ENCODE assay signal across 25 mouse cellular contexts in the genomic region with DNA sequence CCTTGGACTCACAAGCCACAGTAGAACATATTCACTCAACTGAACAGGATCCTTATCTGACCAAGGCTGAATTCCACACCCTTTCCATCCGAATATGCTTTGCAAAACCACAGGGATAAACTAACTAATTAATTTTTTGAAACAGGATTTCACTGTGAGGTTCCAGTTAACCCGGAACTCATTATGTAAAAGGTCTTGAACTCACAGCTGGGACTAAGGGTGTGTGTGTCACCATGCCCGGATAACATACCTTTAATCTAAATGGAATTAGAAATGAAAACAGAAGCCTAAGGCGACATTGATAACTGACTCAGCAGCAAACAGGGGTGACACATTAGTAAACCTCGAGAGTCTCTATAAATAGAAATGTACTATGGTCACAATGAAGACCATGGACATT. TPM values are rescaled to one million over a fixed set of nuclear protein-coding genes. Genes with fewer than 3 reads are reported as not detected.
DNase-seq lines count a peak whose midpoint lies in the region; ATAC-seq and TF ChIP-seq lines count a peak whose summit lies in the region.
"Had no signal": no experiment of that assay in that cellular context is flagged by ENCODE, and none has a peak within 500 bp of the region (broad histone marks: within the 10 kb centered on the region; RNA-seq: fewer than 3 reads in every experiment).

No protein-coding gene starts in this region.

- H3K9me3 ChIP-seq in liver, postnatal 0 days (ENCODE audit: low read length) = no peaks in the 10 kb centered on the region
- H3K9me3 ChIP-seq in forebrain, embryonic 16.5 days (ENCODE audit: control insufficient read depth, low read length) = no peaks in the 10 kb centered on the region
- H3K9me3 ChIP-seq: kidney, embryonic 15.5 days; limb, embryonic 10.5 days; limb, embryonic 15.5 days; midbrain, embryonic 10.5 days; neural tube, embryonic 13.5 days had no signal

- POLR2A ChIA-PET in Patski (lab: Charles Lee) = interaction anchor here (0.7 to 1.6 kb wide), 3 partner anchors 21 to 703 kb away, joined by 3 to 8 read pairs (median 3); no protein-coding TSS in a partner anchor

- TF ChIP-seq POLR2A in liver, adult 2 months (IDR thresholded peaks at IDR 0.05; ENCODE audit: extremely low read depth, insufficient read depth, low read length) = no peak
- TF ChIP-seq POLR2A in small intestine, adult 2 months (IDR thresholded peaks at IDR 0.05; ENCODE audit: low read depth, low read length) = no peak

- CTCF ChIA-PET in Patski (lab: Charles Lee) = interaction anchor here (1.0 to 1.8 kb wide), 8 partner anchors 13 to 165 kb away, joined by 3 to 12 read pairs (median 4); no protein-coding TSS in a partner anchor

- no peak for TF ChIP-seq EP300 in liver, postnatal 0 days (IDR thresholded peaks at IDR 0.05; ENCODE audit: low read depth)

- DNase-seq in liver, adult 2 months (ENCODE audit: extremely low read depth, low read depth, low spot score) = peak; percentile 53
- DNase-seq in liver, postnatal 0 days = no peak
- no peak for DNase-seq in Patski (ENCODE audit: low read depth, low spot score)
- DNase-seq in urinary bladder, postnatal 10 days (ENCODE audit: low spot score) = no peak
- DNase-seq: adrenal gland, postnatal 14 days; cerebellum, adult 18-20 months; cerebellum, postnatal 10 days; gastrocnemius, postnatal 10 days; kidney, postnatal 4 days; lung, embryonic 14.5 days; thymus, adult 2 months; thymus, postnatal 36 days had no signal

- in situ Hi-C loops in Patski (cut with MboI; ENCODE audit: low pct_unique_long_range_greater_than_20kb) = loop anchor here (5.0 kb wide), 2 partner anchors 67 to 138 kb away; no protein-coding TSS in a partner anchor

- no peak overlapping the region for H3K4me3 ChIP-seq in liver, adult 2 months (ENCODE audit: insufficient read depth, low read depth, low read length)
- H3K4me3 ChIP-seq in liver, postnatal 0 days (ENCODE audit: low read depth, low read length) = no peak overlapping the region
- no peak overlapping the region for H3K4me3 ChIP-seq in small intestine, adult 2 months (ENCODE audit: low read depth, low read length)
- no peak overlapping the region for H3K4me3 ChIP-seq in forebrain, embryonic 16.5 days (replicated peaks; ENCODE audit: low read length)
- H3K4me3 ChIP-seq: forebrain, embryonic 12.5 days; heart, embryonic 15.5 days; kidney, embryonic 15.5 days; limb, embryonic 10.5 days; limb, embryonic 15.5 days; midbrain, embryonic 10.5 days; neural tube, embryonic 13.5 days had no signal

- no peak overlapping the region for H3K4me2 ChIP-seq in liver, postnatal 0 days (ENCODE audit: low read depth, low read length)
- no peak overlapping the region for H3K4me2 ChIP-seq in forebrain, embryonic 16.5 days (ENCODE audit: low read length)
- H3K4me2 ChIP-seq: forebrain, embryonic 12.5 days; heart, embryonic 15.5 days; kidney, embryonic 15.5 days; limb, embryonic 15.5 days; lung, embryonic 14.5 days; neural tube, embryonic 13.5 days had no signal

- no peak for ATAC-seq in liver, postnatal 0 days
- ATAC-seq in Patski = peak; percentile 4
- no peak for ATAC-seq in forebrain, embryonic 16.5 days
- ATAC-seq: hindbrain, embryonic 16.5 days; intestine, postnatal 0 days had no signal

- H3K27ac ChIP-seq in liver, adult 2 months (replicated peaks; ENCODE audit: insufficient read depth, low read depth, low read length) = no peak overlapping the region
- H3K27ac ChIP-seq in liver, postnatal 0 days (ENCODE audit: low read depth) = no peak overlapping the region
- H3K27ac ChIP-seq in small intestine, adult 2 months (ENCODE audit: insufficient read depth, low read depth, low read length) = peak overlapping the region; percentile 61
- no peak overlapping the region for H3K27ac ChIP-seq in forebrain, embryonic 16.5 days (ENCODE audit: low read length)
- H3K27ac ChIP-seq: forebrain, embryonic 12.5 days; heart, embryonic 15.5 days; kidney, embryonic 15.5 days; limb, embryonic 10.5 days; limb, embryonic 15.5 days; liver, embryonic 14.5 days; midbrain, embryonic 10.5 days; neural tube, embryonic 13.5 days had no signal

- no peak overlapping the region for H3K9ac ChIP-seq in liver, adult 2 months (ENCODE audit: low read depth, low read length)
- no peak overlapping the region for H3K9ac ChIP-seq in liver, postnatal 0 days (replicated peaks)
- no peak overlapping the region for H3K9ac ChIP-seq in forebrain, embryonic 16.5 days (replicated peaks; ENCODE audit: low read depth, low read length)
- H3K9ac ChIP-seq: forebrain, embryonic 12.5 days; heart, embryonic 15.5 days; kidney, embryonic 15.5 days; limb, embryonic 15.5 days; liver, embryonic 14.5 days; lung, embryonic 14.5 days; neural tube, embryonic 13.5 days had no signal

- no peak for TF ChIP-seq CTCF in liver, adult 2 months (IDR thresholded peaks at IDR 0.05; ENCODE audit: low read depth, low read length)
- TF ChIP-seq CTCF in liver, postnatal 0 days (IDR thresholded peaks at IDR 0.05; ENCODE audit: low read depth) = no peak
- TF ChIP-seq CTCF in Patski (IDR thresholded peaks at IDR 0.05) = no peak
- no peak for TF ChIP-seq CTCF in small intestine, adult 2 months (IDR thresholded peaks at IDR 0.05; ENCODE audit: extremely low read depth, insufficient read length, insufficient replicate concordance, low read depth, low read length)

- H3K4me1 ChIP-seq in liver, adult 2 months (ENCODE audit: control insufficient read depth, insufficient read depth, low read length) = peaks cover 10% of the 10 kb centered on the region; the same call in 1 of the 2 replicates
- peaks cover 11% of the 10 kb centered on the region; the same call in 1 of the 2 replicates for H3K4me1 ChIP-seq in liver, postnatal 0 days (ENCODE audit: insufficient read depth)
- H3K4me1 ChIP-seq in small intestine, adult 2 months (ENCODE audit: control insufficient read depth, insufficient read depth, insufficient read length, low read length) = peaks cover 4% of the 10 kb centered on the region
- peaks cover 5% of the 10 kb centered on the region for H3K4me1 ChIP-seq in forebrain, embryonic 16.5 days (replicated peaks; ENCODE audit: control insufficient read depth, insufficient read depth, low read length)

- no peaks in the 10 kb centered on the region for H3K36me3 ChIP-seq in liver, adult 2 months (ENCODE audit: control insufficient read depth, insufficient read depth, low read length)
- H3K36me3 ChIP-seq in liver, postnatal 0 days (replicated peaks; ENCODE audit: insufficient read depth, low read length) = no peaks in the 10 kb centered on the region
- H3K36me3 ChIP-seq in small intestine, adult 2 months (ENCODE audit: control insufficient read depth, insufficient read depth, low read length) = no peaks in the 10 kb centered on the region
- H3K36me3 ChIP-seq in forebrain, embryonic 16.5 days (ENCODE audit: control insufficient read depth, insufficient read depth) = no peaks in the 10 kb centered on the region
- H3K36me3 ChIP-seq: forebrain, embryonic 12.5 days; G1E; heart, embryonic 15.5 days; kidney, embryonic 15.5 days; limb, embryonic 10.5 days; limb, embryonic 15.5 days; midbrain, embryonic 10.5 days; neural tube, embryonic 13.5 days had no signal

- WGBS in liver, adult 2 months = 31% methylated on average over 5 of the region's 5 CpGs
- WGBS in liver, postnatal 0 days (ENCODE audit: insufficient replicate concordance) = 54% methylated on average over 5 of the region's 5 CpGs
- WGBS in small intestine, adult 2 months = 31% methylated on average over 5 of the region's 5 CpGs
- WGBS in forebrain, embryonic 16.5 days = 32% methylated on average over 5 of the region's 5 CpGs

- H3K79me2 ChIP-seq in liver, adult 2 months (ENCODE audit: control insufficient read depth, insufficient read depth, low read length) = peaks cover 37% of the 10 kb centered on the region; the same call in 1 of the 2 replicates

- H3K27me3 ChIP-seq in liver, adult 2 months (ENCODE audit: control insufficient read depth, insufficient read depth, low read length) = no peaks in the 10 kb centered on the region
- H3K27me3 ChIP-seq in liver, postnatal 0 days (ENCODE audit: insufficient read depth, low read length) = peaks cover 2% of the 10 kb centered on the region; the same call in 1 of the 2 replicates
- H3K27me3 ChIP-seq in Patski = no peaks in the 10 kb centered on the region
- no peaks in the 10 kb centered on the region for H3K27me3 ChIP-seq in small intestine, adult 2 months (ENCODE audit: control insufficient read depth, insufficient read depth, low read length)
- H3K27me3 ChIP-seq in forebrain, embryonic 16.5 days (replicated peaks; ENCODE audit: control insufficient read depth, insufficient read depth, low read length) = peaks cover 5% of the 10 kb centered on the region
- H3K27me3 ChIP-seq: limb, embryonic 15.5 days had no signal

RNA-seq across cellular contexts. Expression of a gene that starts 5.8 kb away (rescaled TPM):
- 35.8 and 56.6 TPM in 2 replicates for total RNA-seq in liver, adult 2 months (2014; rRNA removed)
- 9.9 and 11.8 TPM in 2 replicates for polyA plus RNA-seq in liver, adult 2 months (2012; rRNA removed)
- polyA plus RNA-seq in liver, postnatal 0 days (2015; fragmentation: Nextera tagmentation; extraction: Ambion mirVana) = 9.2 and 12.5 TPM in 2 replicates
- 39.7 TPM for polyA plus RNA-seq in Patski (2021)
- 1.6 and 4.9 TPM in 2 replicates for polyA plus RNA-seq in small intestine, adult 2 months (2012; rRNA removed)
- polyA plus RNA-seq in forebrain, embryonic 16.5 days (2015; fragmentation: Nextera tagmentation; extraction: Ambion mirVana) = 1.0 and 1.3 TPM in 2 replicates
- polyA plus RNA-seq: G1E had no signal
